Mouse (Mus musculus) urinary bladder, adult 18-20 months (tissue): ENCODE measurements around the gene Mtus2.
A peak's percentile ranks its signal among the peaks of the same experiment; 100 is the strongest.
"Not testable (repeated sequence)": the region's sequence is repeated elsewhere in the genome, so short reads cannot be mapped to it uniquely, and the experiment has no call there.

Source experiments
- DNase-seq, 2 experiments: peaks; one replicate each; pipeline ENCODE4 v3.0.0; 2022; ENCODE audit warnings: low spot score in 2 of 2, mixed read lengths in 2 of 2

Gene Mtus2

GRCm38 (mm10) chr5:148272771-148273170, 315.7 kb downstream of the Mtus2 start:
- DNase-seq, result no peak

- no peak for DNase-seq
Observed at GRCm38 (mm10) chr5:148278233-148278632, 321.1 kb downstream of the Mtus2 start.

- DNase-seq, result no peak
Observed at GRCm38 (mm10) chr5:148280321-148280720, 323.2 kb downstream of the Mtus2 start.

- no peak for DNase-seq
Observed at GRCm38 (mm10) chr5:148282093-148282492, 325.0 kb downstream of the Mtus2 start.

- DNase-seq, result no peak
Observed at GRCm38 (mm10) chr5:148282631-148283030, 325.5 kb downstream of the Mtus2 start.

- DNase-seq, result no peak
Observed at GRCm38 (mm10) chr5:148283177-148283576, 326.1 kb downstream of the Mtus2 start.

- no peak for DNase-seq
Observed at GRCm38 (mm10) chr5:148283584-148283983, 326.5 kb downstream of the Mtus2 start.

- no peak for DNase-seq
Observed at GRCm38 (mm10) chr5:148287529-148287928, 330.4 kb downstream of the Mtus2 start.

GRCm38 (mm10) chr5:148288804-148289203, 331.7 kb downstream of the Mtus2 start:
- no peak for DNase-seq

GRCm38 (mm10) chr5:148289951-148290350, 332.8 kb downstream of the Mtus2 start:
- no peak for DNase-seq

- DNase-seq, result no peak
Observed at GRCm38 (mm10) chr5:148292862-148293261, 335.7 kb downstream of the Mtus2 start.

- no peak for DNase-seq
Observed at GRCm38 (mm10) chr5:148293346-148293745, 336.2 kb downstream of the Mtus2 start.

- DNase-seq, result no peak
Observed at GRCm38 (mm10) chr5:148302968-148303367, 345.8 kb downstream of the Mtus2 start.

- DNase-seq, result no peak
Observed at GRCm38 (mm10) chr5:148304112-148304511, 347.0 kb downstream of the Mtus2 start.

GRCm38 (mm10) chr5:148310790-148311189, 353.7 kb downstream of the Mtus2 start:
- no peak for DNase-seq

- no peak for DNase-seq
Observed at GRCm38 (mm10) chr5:148312443-148312842, 355.3 kb downstream of the Mtus2 start.

GRCm38 (mm10) chr5:148314931-148315330, 357.8 kb downstream of the Mtus2 start:
- DNase-seq, result no peak

GRCm38 (mm10) chr5:148325317-148325885, 368.3 kb downstream of the Mtus2 start:
- DNase-seq, result no peak

- not testable (repeated sequence) for DNase-seq
Observed at GRCm38 (mm10) chr5:148326295-148326694, 369.2 kb downstream of the Mtus2 start.

GRCm38 (mm10) chr5:148328982-148329381, 371.9 kb downstream of the Mtus2 start:
- DNase-seq, result no peak

- no peak for DNase-seq
Observed at GRCm38 (mm10) chr5:148331229-148331776, 374.2 kb downstream of the Mtus2 start.

- no peak for DNase-seq
Observed at GRCm38 (mm10) chr5:148331926-148332621, 375.0 kb downstream of the Mtus2 start.

- peak; percentile 35 to 49 for DNase-seq
Observed at GRCm38 (mm10) chr5:148332622-148332974, 375.5 kb downstream of the Mtus2 start.
